Mouse (Mus musculus): ENCODE measurements around the gene Mepce.

DNA sequence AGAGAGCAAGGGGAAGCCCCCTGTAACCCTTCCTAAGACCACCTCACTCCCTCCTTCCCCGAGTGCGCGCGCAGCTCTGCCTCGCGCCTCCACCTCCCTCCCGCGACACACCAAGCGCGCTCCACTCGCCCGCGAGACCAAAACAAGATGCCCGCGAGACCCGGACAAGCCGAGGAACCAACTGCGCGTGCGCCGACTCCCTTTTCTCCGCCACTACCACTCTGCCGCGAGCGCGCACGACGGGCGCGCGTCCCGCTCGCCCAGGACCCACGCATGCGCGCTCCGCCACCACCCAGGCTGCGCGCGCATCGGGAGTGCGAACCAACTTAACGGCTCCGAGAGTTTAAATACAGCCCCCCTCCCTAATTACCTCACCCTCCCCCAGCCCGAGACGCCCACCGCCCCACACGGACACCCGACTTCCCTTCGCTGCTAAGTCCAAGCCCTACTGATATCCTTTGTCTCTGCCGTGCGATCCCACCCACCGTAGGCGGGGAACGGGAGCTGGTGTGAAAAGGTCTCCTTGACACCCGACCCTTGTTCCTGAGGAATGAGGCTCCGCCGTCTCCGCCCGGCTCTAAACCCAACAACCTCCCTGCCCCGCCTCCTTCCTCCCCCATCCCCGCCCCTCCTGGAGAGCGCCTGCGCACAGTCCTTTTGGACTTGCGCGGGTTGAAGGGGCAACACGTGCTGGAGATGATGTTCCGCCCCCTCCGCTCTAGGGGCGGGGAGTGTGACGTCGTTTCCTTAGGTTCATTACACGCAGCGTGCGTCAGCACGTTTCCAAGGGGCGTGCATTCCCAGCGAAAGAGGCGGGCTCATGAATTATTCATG, 1.1 kb downstream of the Mepce start:
- no peak for TF ChIP-seq CTCF (IDR thresholded peaks at IDR 0.05)
- TF ChIP-seq EP300 (IDR thresholded peaks at IDR 0.05): no peak

Data from lung, postnatal 0 days (tissue).